Mouse (Mus musculus): ENCODE data around the gene Hapln4. TPM values are rescaled to one million over a fixed set of nuclear protein-coding genes. Genes with fewer than 3 reads are reported as not detected.
A peak's percentile ranks its signal among the peaks of the same experiment; 100 is the strongest.

Hapln4 gene
- polyA plus RNA-seq, 1 experiment from 2014 or later: 0.06 TPM

GRCm38 (mm10) chr8:70139981-70140380 lies 56.7 kb downstream of the Hapln4 start:
- no peak for ATAC-seq (ENCODE audit: insufficient read depth)
- peaks cover 47% of the 10 kb centered on the region for H3K36me3 ChIP-seq (replicated peaks)
- peak overlapping the region; percentile 93 for H3K27ac ChIP-seq (replicated peaks)
- WGBS (ENCODE audit: insufficient replicate concordance): 6% methylated on average over 9 of the region's 9 CpGs
- no peaks in the 10 kb centered on the region for H3K9me3 ChIP-seq (replicated peaks)
- no peaks in the 10 kb centered on the region for H3K27me3 ChIP-seq
- H3K4me2 ChIP-seq: peak overlapping the region; percentile 80
- peak overlapping the region; percentile 77 for H3K4me3 ChIP-seq (replicated peaks)
- H3K4me1 ChIP-seq (replicated peaks): peaks cover 25% of the 10 kb centered on the region
- peak overlapping the region; percentile 73 for H3K9ac ChIP-seq

Small RNAs within 50 kb of the gene (microRNA-seq; reads per million reads assigned to microRNA genes)
- gene Mir7066: not detected

Other genes starting within 250 kb of the Hapln4 start
- 0.03 and 0.06 TPM in 2 replicates for gene Cilp2, start 195.8 kb upstream of the Hapln4 start, polyA plus RNA-seq (2015; fragmentation: Nextera tagmentation; extraction: Ambion mirVana)
- 2.1 TPM in 2 replicates for gene Tssk6, start 181.3 kb upstream of the Hapln4 start, polyA plus RNA-seq (2015; fragmentation: Nextera tagmentation; extraction: Ambion mirVana)
- gene Ndufa13, start 180.9 kb upstream of the Hapln4 start, polyA plus RNA-seq (2015; fragmentation: Nextera tagmentation; extraction: Ambion mirVana): 89.7 and 96.9 TPM in 2 replicates
- gene Yjefn3, start 180.7 kb upstream of the Hapln4 start, polyA plus RNA-seq (2015; fragmentation: Nextera tagmentation; extraction: Ambion mirVana): 0.51 and 0.54 TPM in 2 replicates
- gene Gatad2a, start 87.1 kb upstream of the Hapln4 start, polyA plus RNA-seq (2015; fragmentation: Nextera tagmentation; extraction: Ambion mirVana): 28.0 and 32.2 TPM in 2 replicates
- gene Mau2, start 40.7 kb upstream of the Hapln4 start, polyA plus RNA-seq (2015; fragmentation: Nextera tagmentation; extraction: Ambion mirVana): 23.0 and 25.6 TPM in 2 replicates
- 15.3 and 16.2 TPM in 2 replicates for gene Sugp1, start 40.6 kb upstream of the Hapln4 start, polyA plus RNA-seq (2015; fragmentation: Nextera tagmentation; extraction: Ambion mirVana)
- 1.6 and 2.3 TPM in 2 replicates for gene Tm6sf2, start 10.5 kb upstream of the Hapln4 start, polyA plus RNA-seq (2015; fragmentation: Nextera tagmentation; extraction: Ambion mirVana)
- gene Ncan, start 37.4 kb downstream of the Hapln4 start, polyA plus RNA-seq (2015; fragmentation: Nextera tagmentation; extraction: Ambion mirVana): 0.02 and 0.03 TPM in 2 replicates
- 16.8 and 17.4 TPM in 2 replicates for gene Nr2c2ap, start 47.9 kb downstream of the Hapln4 start, polyA plus RNA-seq (2015; fragmentation: Nextera tagmentation; extraction: Ambion mirVana)
- gene Rfxank, start 55.7 kb downstream of the Hapln4 start, polyA plus RNA-seq (2015; fragmentation: Nextera tagmentation; extraction: Ambion mirVana): 6.5 and 7.3 TPM in 2 replicates
- gene Borcs8, start 56.0 kb downstream of the Hapln4 start, polyA plus RNA-seq (2015; fragmentation: Nextera tagmentation; extraction: Ambion mirVana): 22.4 and 25.7 TPM in 2 replicates
- gene Mef2b, start 56.3 kb downstream of the Hapln4 start, polyA plus RNA-seq (2015; fragmentation: Nextera tagmentation; extraction: Ambion mirVana): not detected in 2 replicates
- 28.1 and 31.9 TPM in 2 replicates for gene Tmem161a, start 88.9 kb downstream of the Hapln4 start, polyA plus RNA-seq (2015; fragmentation: Nextera tagmentation; extraction: Ambion mirVana)
- 8.0 and 9.2 TPM in 2 replicates for gene Slc25a42, start 128.8 kb downstream of the Hapln4 start, polyA plus RNA-seq (2015; fragmentation: Nextera tagmentation; extraction: Ambion mirVana)
- gene Sugp2, start 150.8 kb downstream of the Hapln4 start, polyA plus RNA-seq (2015; fragmentation: Nextera tagmentation; extraction: Ambion mirVana): 10.9 and 11.7 TPM in 2 replicates
- 12.4 and 15.2 TPM in 2 replicates for gene Armc6, start 151.0 kb downstream of the Hapln4 start, polyA plus RNA-seq (2015; fragmentation: Nextera tagmentation; extraction: Ambion mirVana)
- 4.9 and 5.9 TPM in 2 replicates for gene Homer3, start 199.4 kb downstream of the Hapln4 start, polyA plus RNA-seq (2015; fragmentation: Nextera tagmentation; extraction: Ambion mirVana)
- 19.5 and 22.4 TPM in 2 replicates for gene Ddx49, start 219.0 kb downstream of the Hapln4 start, polyA plus RNA-seq (2015; fragmentation: Nextera tagmentation; extraction: Ambion mirVana)
- gene Cope, start 219.1 kb downstream of the Hapln4 start, polyA plus RNA-seq (2015; fragmentation: Nextera tagmentation; extraction: Ambion mirVana): 190 and 246 TPM in 2 replicates
- gene Cers1, start 232.3 kb downstream of the Hapln4 start, polyA plus RNA-seq (2015; fragmentation: Nextera tagmentation; extraction: Ambion mirVana): 0.13 and 0.25 TPM in 2 replicates
- gene Gdf1, start 246.4 kb downstream of the Hapln4 start, polyA plus RNA-seq (2015; fragmentation: Nextera tagmentation; extraction: Ambion mirVana): 0.10 and 0.26 TPM in 2 replicates

Measured in liver, embryonic 15.5 days (tissue).